Mouse (Mus musculus) bone marrow macrophage, adult 2 months (primary cell): ENCODE results near the gene Prokr1. TPM values are rescaled to one million over a fixed set of nuclear protein-coding genes. Genes with fewer than 3 reads are reported as not detected.
A peak's percentile ranks its signal among the peaks of the same experiment; 100 is the strongest.
"Not testable (repeated sequence)": the region's sequence is repeated elsewhere in the genome, so short reads cannot be mapped to it uniquely, and the experiment has no call there.

Experiments used
- H3K27ac ChIP-seq: 2 replicates; pipeline ENCODE4 v1.5.1; 2012; ENCODE audit warnings: low read depth, low read length; ENCODE audit not compliant: insufficient read depth
- H3K4me1 ChIP-seq: 2 replicates; pipeline ENCODE4 v1.6.1; 2012; ENCODE audit warnings: low read length; ENCODE audit not compliant: control insufficient read depth, insufficient read depth
- H3K4me3 ChIP-seq: 2 replicates; pipeline ENCODE4 v1.5.1; 2012; ENCODE audit warnings: mild to moderate bottlenecking, low read length, moderate library complexity; ENCODE audit not compliant: insufficient read depth
- CTCF ChIP-seq: IDR thresholded peaks from 2 replicates; pipeline ENCODE4 v1.5.1; 2012; ENCODE audit warnings: low read depth, mild to moderate bottlenecking, low read length, moderate library complexity
- POLR2A ChIP-seq: IDR thresholded peaks from 2 replicates; pipeline ENCODE4 v1.6.1; 2012; ENCODE audit warnings: mild to moderate bottlenecking, low read depth, low read length, borderline replicate concordance
- polyA plus RNA-seq: library from polyadenylated mRNA; stranded (reverse); fragments of >200 nt; gene quantifications from 2 replicates; pipeline ENCODE4 v1.2.4, GENCODE M21; 2012; ENCODE audit not compliant: missing spikeins, insufficient read depth, insufficient read length

Prokr1 gene
- 0.70 and 1.1 TPM in 2 replicates for polyA plus RNA-seq

- peak within 1 kb of the TSS; percentile 71 for H3K4me3 ChIP-seq
- no peak for TF ChIP-seq CTCF
- TF ChIP-seq POLR2A = no peak
- peaks cover 3% of the 10 kb centered on the region for H3K4me1 ChIP-seq
- no peak within 1 kb of the TSS for H3K27ac ChIP-seq
Observed at GRCm38 (mm10) chr6:87590394-87591281, at the start of gene Prokr1. Prokr1 (minus strand) TSS chr6:87590743.

DNA sequence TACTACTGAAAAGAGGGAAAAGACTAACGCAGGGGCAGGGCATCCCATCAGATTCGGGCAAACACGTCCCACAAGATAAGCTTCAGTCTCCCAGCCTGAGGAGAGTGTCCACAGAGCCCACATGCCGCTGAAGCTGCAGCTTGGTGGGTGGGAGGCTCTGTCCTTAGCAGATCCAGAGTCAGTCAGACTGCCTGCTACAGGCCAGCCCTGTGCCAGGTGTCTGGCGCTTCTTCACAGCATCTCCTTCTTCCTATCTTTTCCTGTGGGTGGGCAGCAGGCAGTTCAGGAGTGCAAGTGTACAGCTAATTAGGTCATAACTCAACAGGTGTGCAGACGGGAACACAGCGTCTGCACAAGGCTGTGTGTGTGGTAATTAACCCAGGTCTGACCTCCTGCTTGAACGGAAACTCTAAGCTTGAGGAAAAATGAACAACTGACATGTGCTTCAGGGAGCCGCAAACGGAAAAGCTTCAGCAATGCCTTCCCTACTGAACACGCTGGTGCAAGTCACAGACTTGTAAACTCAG is 47.7 kb upstream of the Prokr1 start:
- H3K4me3 ChIP-seq = no peak overlapping the region
- no peak overlapping the region for H3K27ac ChIP-seq
- TF ChIP-seq POLR2A (no peak), CTCF (no peak)
- H3K4me1 ChIP-seq = peaks cover 3% of the 10 kb centered on the region; the same call in 1 of the 2 replicates

DNA sequence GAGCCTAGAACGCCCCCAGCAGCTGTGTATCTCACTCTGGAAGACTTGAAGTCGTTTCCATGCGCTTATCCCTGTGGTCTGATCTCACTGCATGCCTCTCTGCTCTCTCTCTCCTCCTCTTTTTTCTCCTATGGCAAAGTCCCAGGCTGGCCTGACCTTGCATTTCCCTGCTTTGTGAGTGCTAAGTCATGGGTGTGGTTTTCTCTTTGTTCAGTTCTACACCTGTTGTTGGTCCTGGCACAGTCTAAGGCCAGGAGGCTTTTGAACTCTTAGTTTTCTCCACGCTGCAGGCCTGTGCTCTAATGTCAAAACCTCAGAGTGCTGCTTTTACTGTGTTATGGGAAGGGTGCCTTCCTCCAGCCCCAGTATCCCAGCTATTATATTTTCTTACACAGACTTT is 41.6 kb upstream of the Prokr1 start:
- TF ChIP-seq CTCF (no peak), POLR2A (no peak)
- H3K4me3 ChIP-seq = no peak overlapping the region
- H3K27ac ChIP-seq = no peak overlapping the region
- H3K4me1 ChIP-seq = peaks cover 3% of the 10 kb centered on the region; the same call in 1 of the 2 replicates

GRCm38 (mm10) chr6:87628936-87629335 is 38.4 kb upstream of the Prokr1 start:
- not testable (repeated sequence) for H3K4me3 ChIP-seq, H3K27ac ChIP-seq, H3K4me1 ChIP-seq

GRCm38 (mm10) chr6:87623151-87623550 is 32.6 kb upstream of the Prokr1 start:
- TF ChIP-seq POLR2A (no peak), CTCF (no peak)
- H3K27ac ChIP-seq = no peak overlapping the region
- H3K4me3 ChIP-seq = no peak overlapping the region
- H3K4me1 ChIP-seq = peaks cover 10% of the 10 kb centered on the region

DNA sequence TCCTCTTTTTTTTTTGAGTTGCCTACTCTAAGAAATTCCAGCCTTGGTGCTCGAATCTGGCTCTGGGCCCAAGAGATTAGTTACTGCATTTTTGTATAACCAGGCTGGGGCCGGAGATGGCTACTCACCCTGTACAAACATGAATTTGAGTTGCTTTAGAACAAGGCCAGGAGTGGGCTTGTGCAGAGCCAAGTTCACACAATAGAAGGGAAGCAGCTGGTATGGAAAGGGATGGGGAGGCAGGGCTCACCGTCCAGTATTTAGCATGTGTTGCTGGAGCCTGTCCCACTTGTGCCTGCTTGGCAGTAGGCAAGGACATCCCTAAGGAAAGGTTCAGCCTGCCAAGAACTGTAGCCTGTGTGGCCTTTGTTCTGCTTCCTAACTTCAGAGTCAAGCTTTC is 30.7 kb upstream of the Prokr1 start:
- no peak for TF ChIP-seq POLR2A
- TF ChIP-seq CTCF = no peak
- Histone ChIP-seq H3K27ac (no peak overlapping the region), H3K4me1 (peaks cover 10% of the 10 kb centered on the region), H3K4me3 (no peak overlapping the region)

- no peak for TF ChIP-seq CTCF
- no peak for TF ChIP-seq POLR2A
- Histone ChIP-seq H3K4me1 (peaks cover 7% of the 10 kb centered on the region), H3K4me3 (no peak overlapping the region), H3K27ac (no peak overlapping the region)
Observed at GRCm38 (mm10) chr6:87618021-87618420, 27.5 kb upstream of the Prokr1 start.

DNA sequence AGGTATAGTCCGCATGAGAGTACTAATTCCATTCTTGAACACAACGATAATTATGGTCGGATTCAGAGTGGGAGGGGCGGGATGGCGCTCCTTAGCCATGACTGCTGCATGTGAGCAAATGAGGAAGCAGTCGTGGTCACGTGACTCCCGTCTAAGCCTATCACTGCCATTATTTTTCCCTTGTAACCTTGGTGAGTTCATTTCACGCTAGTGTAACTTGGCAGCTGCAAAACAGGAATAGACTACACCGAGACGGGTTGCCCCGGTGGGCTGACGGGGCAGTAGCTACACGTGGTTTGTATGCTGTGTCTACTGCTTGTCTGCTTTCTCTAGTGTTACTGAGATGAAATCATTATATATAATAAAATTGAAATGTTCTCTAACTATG is 25.1 kb upstream of the Prokr1 start:
- peaks cover 7% of the 10 kb centered on the region for H3K4me1 ChIP-seq
- no peak overlapping the region for H3K27ac ChIP-seq
- no peak for TF ChIP-seq POLR2A
- no peak for TF ChIP-seq CTCF
- H3K4me3 ChIP-seq = no peak overlapping the region

- no peak for TF ChIP-seq POLR2A
- TF ChIP-seq CTCF = 0 out of 2 replicates have a peak, but pooled peaks have one; percentile 40
- H3K4me3 ChIP-seq = no peak overlapping the region
- no peak overlapping the region for H3K27ac ChIP-seq
- peaks cover 3% of the 10 kb centered on the region; the same call in 1 of the 2 replicates for H3K4me1 ChIP-seq
Observed at GRCm38 (mm10) chr6:87614794-87615695, 24.5 kb upstream of the Prokr1 start.

DNA sequence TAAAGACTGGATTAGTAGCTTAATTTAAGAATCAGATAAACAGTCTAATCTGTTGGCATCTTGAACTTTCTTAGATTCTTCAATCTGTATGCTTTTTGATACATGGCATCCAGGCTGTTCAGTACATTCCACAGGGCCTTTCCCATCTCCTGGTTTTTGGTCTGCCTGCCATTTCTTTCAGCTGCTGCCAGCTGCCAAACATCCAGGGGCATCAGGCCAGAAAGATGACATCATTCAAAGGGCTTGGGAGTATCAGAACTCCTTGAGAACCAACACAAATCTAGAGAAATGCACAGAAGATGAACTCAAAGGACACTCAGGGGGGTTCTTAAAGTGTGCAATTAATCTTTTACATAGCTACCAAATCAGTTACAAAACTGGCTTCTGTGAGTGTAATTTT is 9.3 kb upstream of the Prokr1 start:
- Histone ChIP-seq H3K27ac (no peak overlapping the region), H3K4me1 (peaks cover 16% of the 10 kb centered on the region), H3K4me3 (no peak overlapping the region)
- TF ChIP-seq POLR2A (no peak), CTCF (no peak)
